Mouse (Mus musculus) MEL (cell line): Measurements from ENCODE around the gene Xndc1.
A peak's percentile ranks its signal among the peaks of the same experiment; 100 is the strongest.

Source experiments
- BHLHE40 ChIP-seq: IDR thresholded peaks from 2 replicates; pipeline ENCODE4 v1.6.1; 2012; ENCODE audit warnings: low read depth, mild to moderate bottlenecking, inconsistent platforms, low read length, improper control_type of control experiment, borderline replicate concordance
- CHD1 ChIP-seq: IDR thresholded peaks from 2 replicates; pipeline ENCODE4 v1.6.1; 2012; ENCODE audit warnings: low read depth, mild to moderate bottlenecking, inconsistent platforms, low read length, improper control_type of control experiment
- CTCF ChIP-seq, 3 experiments: IDR thresholded peaks in 2 of 3; conservative IDR thresholded peaks in 1 of 3; 2 replicates each; pipeline ENCODE4 v1.5.1; 2011 to 2012; ENCODE audit warnings: low read length in 3 of 3, low read depth in 2 of 3, mild to moderate bottlenecking in 2 of 3, improper control_type of control experiment in 1 of 3, inconsistent platforms in 1 of 3, mixed read lengths in 1 of 3, moderate library complexity in 1 of 3; ENCODE audit not compliant: control insufficient read depth in 1 of 3, insufficient read depth in 1 of 3, poor library complexity in 1 of 3, severe bottlenecking in 1 of 3
- GABPA ChIP-seq: IDR thresholded peaks from 2 replicates; pipeline ENCODE4 v1.6.1; 2012; ENCODE audit warnings: low read depth, mild to moderate bottlenecking, inconsistent platforms, low read length, improper control_type of control experiment, moderate library complexity
- GATA1 ChIP-seq: IDR thresholded peaks from 2 replicates; pipeline ENCODE4 v1.6.1; 2011; ENCODE audit warnings: low read depth, low read length, improper control_type of control experiment
- POLR2A ChIP-seq, 2 experiments: IDR thresholded peaks; 2 replicates each; pipeline ENCODE4 v1.6.1; 2011 to 2012; ENCODE audit warnings: low read length in 2 of 2, mild to moderate bottlenecking in 2 of 2, control low read depth in 1 of 2, improper control_type of control experiment in 1 of 2, low read depth in 1 of 2, moderate library complexity in 1 of 2; ENCODE audit not compliant: control insufficient read depth in 1 of 2, insufficient read depth in 1 of 2, poor library complexity in 1 of 2
- TBP ChIP-seq: IDR thresholded peaks from 2 replicates; pipeline ENCODE4 v1.8.0; 2011; ENCODE audit warnings: low read depth, low read length, improper control_type of control experiment
- ZNF384 ChIP-seq: IDR thresholded peaks from 2 replicates; pipeline ENCODE4 v1.6.1; 2012; ENCODE audit warnings: low read depth, mild to moderate bottlenecking, inconsistent platforms, low read length, improper control_type of control experiment

DNA sequence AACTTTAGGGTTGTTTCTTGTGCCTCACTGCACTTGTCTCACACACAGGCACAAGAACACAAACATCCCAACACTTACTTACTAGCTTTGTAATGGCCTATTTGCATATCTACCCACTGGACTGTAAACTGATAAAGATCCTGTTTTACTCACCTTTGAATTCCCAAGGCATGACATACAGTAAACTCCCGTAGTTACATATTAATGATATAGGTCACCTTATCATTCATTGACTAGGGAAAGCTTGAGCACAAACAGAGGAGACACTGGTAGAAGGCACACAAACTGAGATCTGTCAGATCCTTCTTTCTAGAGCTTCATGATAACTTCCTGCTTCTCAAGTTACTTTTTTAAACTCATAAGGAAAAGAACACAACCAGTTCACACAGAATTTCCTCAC lies 3.1 kb upstream of the Xndc1 start:
- TF ChIP-seq CTCF (IDR thresholded peaks at IDR 0.05 in 2 of 3, conservative IDR thresholded peaks at IDR 0.05 in 1 of 3; ENCODE audit: control insufficient read depth in 1 of 3, insufficient read depth in 1 of 3, low read depth in 2 of 3, low read length in 3 of 3, poor library complexity in 1 of 3, severe bottlenecking in 1 of 3): no peak
- no peak for TF ChIP-seq POLR2A (IDR thresholded peaks at IDR 0.05; ENCODE audit: control insufficient read depth in 1 of 2, insufficient read depth in 1 of 2, low read depth in 1 of 2, low read length in 2 of 2, poor library complexity in 1 of 2)
- TF ChIP-seq ZNF384: no peak
- no peak for TF ChIP-seq BHLHE40
- TF ChIP-seq GATA1: 0 out of 2 replicates have a peak, but pooled peaks have one; percentile 14
- TF ChIP-seq TBP: no peak
- TF ChIP-seq CHD1: no peak
- no peak for TF ChIP-seq GABPA
